Mouse (Mus musculus): ENCODE results near the gene Hist4h4. TPM values are rescaled to one million over a fixed set of nuclear protein-coding genes. Genes with fewer than 3 reads are reported as not detected.

The Hist4h4 gene
- polyA plus RNA-seq, 1 experiment from 2014 or later, result 0.40 TPM

DNA sequence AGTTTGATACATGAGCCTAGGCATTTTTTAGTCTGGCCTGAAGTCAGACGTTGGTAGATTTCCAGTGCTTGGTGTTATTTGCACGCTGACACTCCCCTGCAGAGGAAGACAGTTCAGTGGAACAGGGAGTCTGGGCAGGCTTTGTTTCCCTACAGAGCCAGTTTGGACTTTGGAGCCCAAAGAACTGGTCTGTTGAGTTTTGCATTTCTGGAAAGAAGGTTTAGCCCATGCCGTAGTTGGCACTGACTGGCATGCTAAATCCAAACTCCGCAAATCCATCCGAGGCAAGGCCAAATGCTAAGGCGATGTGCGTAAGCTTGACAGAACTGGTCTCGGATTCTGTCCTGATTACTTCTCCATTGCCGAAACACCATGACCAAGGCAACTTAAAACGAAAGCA lies 7.0 kb upstream of the Hist4h4 start:
- no peak overlapping the region for H3K27ac ChIP-seq (replicated peaks)
- H3K4me1 ChIP-seq (replicated peaks), result peaks cover 23% of the 10 kb centered on the region
- WGBS, result 93% methylated on average over 10 of the region's 10 CpGs
- no peak for ATAC-seq (ENCODE audit: low read depth)
- H3K9ac ChIP-seq, result no peak overlapping the region
- H3K9me3 ChIP-seq, result no peaks in the 10 kb centered on the region
- peaks cover 44% of the 10 kb centered on the region for H3K36me3 ChIP-seq
- H3K4me2 ChIP-seq, result no peak overlapping the region
- H3K27me3 ChIP-seq, result no peaks in the 10 kb centered on the region
- no peak overlapping the region for H3K4me3 ChIP-seq

DNA sequence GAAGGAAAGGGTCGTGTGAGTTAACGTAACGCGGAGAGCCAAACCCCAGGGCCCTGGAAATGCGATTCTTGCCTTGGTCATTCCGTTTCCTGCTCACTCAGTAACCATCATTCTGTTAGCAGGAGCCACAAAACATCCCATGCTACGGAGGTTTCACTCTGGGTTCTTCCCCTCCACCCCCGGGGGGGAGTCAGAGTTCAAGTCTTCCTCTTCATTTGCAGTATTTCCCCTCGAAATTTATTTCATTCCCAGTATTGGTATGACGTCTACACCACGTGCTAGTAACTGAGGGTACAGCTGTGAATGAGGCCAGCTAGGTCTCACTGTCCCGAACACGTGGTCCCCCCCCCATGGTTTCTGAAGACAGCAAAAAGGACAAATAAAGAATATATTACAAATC lies 5.5 kb upstream of the Hist4h4 start:
- no peak overlapping the region for H3K9ac ChIP-seq
- H3K27ac ChIP-seq (replicated peaks), result no peak overlapping the region
- H3K27me3 ChIP-seq, result no peaks in the 10 kb centered on the region
- H3K36me3 ChIP-seq, result peaks cover 31% of the 10 kb centered on the region
- H3K9me3 ChIP-seq, result no peaks in the 10 kb centered on the region
- peaks cover 28% of the 10 kb centered on the region for H3K4me1 ChIP-seq (replicated peaks)
- ATAC-seq (ENCODE audit: low read depth), result no peak
- WGBS, result 76% methylated on average over 13 of the region's 13 CpGs
- H3K4me3 ChIP-seq, result peak overlapping the region; percentile 81; the same call in 1 of the 2 replicates
- H3K4me2 ChIP-seq, result peak overlapping the region; percentile 99

DNA sequence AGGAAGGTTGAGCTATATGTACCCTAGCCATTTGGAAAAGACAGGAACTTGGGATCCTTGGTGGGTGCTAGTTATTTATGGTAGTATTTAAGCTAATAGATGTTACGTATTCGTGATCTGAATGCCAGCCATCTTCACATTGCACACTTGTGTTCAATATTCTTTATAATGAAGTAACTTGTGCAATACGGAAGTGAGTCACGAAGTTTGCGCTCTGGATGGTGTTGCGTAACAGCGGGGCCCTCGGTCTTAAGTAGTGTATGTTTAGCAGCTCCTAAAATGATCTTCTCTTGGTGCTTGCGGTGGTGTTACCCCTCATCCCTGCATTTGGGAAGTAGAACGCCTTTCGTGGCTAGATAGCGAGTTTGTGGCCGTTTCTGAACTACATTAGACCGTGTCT lies 4.9 kb upstream of the Hist4h4 start:
- no peak overlapping the region for H3K27ac ChIP-seq (replicated peaks)
- WGBS, result 37% methylated on average over 14 of the region's 14 CpGs

DNA sequence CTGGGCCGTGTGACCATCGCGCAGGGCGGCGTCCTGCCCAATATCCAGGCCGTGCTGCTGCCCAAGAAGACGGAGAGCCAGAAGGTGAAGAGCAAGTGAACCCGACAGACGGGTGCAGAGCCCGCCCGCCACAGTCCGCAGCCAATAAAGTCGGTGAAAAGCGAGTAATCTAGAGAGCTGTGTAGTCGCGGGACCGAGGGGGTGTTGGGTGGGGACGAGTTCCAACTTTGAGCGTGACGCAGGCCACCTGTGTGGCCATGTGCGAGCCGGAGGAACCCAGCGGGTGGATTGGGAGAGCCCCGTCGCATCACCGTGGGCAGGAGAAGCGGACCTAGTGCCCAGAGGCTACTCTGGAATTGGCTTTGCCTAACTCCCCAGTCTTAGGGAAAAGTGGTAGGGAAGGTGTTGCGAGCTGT lies 4.4 kb upstream of the Hist4h4 start:
- peak overlapping the region; percentile 99 for H3K4me2 ChIP-seq
- H3K27me3 ChIP-seq, result no peaks in the 10 kb centered on the region
- H3K9me3 ChIP-seq, result no peaks in the 10 kb centered on the region
- H3K4me1 ChIP-seq (replicated peaks), result peaks cover 29% of the 10 kb centered on the region
- peak overlapping the region; percentile 81 for H3K9ac ChIP-seq
- peak; percentile 25 for ATAC-seq (ENCODE audit: low read depth)
- 1% methylated on average over 28 of the region's 28 CpGs for WGBS
- peak overlapping the region; percentile 61 for H3K27ac ChIP-seq (replicated peaks)
- H3K4me3 ChIP-seq, result peak overlapping the region; percentile 81
- peaks cover 21% of the 10 kb centered on the region for H3K36me3 ChIP-seq

More for the DNA sequence above, 4.9 kb upstream of the Hist4h4 start:
- Histone ChIP-seq H3K9ac (peak overlapping the region; percentile 81), H3K4me2 (peak overlapping the region; percentile 99), H3K4me1 (replicated peaks) (peaks cover 29% of the 10 kb centered on the region), H3K9me3 (no peaks in the 10 kb centered on the region), H3K27me3 (no peaks in the 10 kb centered on the region), H3K36me3 (peaks cover 25% of the 10 kb centered on the region), H3K4me3 (peak overlapping the region; percentile 81)
- no peak for ATAC-seq (ENCODE audit: low read depth)

DNA sequence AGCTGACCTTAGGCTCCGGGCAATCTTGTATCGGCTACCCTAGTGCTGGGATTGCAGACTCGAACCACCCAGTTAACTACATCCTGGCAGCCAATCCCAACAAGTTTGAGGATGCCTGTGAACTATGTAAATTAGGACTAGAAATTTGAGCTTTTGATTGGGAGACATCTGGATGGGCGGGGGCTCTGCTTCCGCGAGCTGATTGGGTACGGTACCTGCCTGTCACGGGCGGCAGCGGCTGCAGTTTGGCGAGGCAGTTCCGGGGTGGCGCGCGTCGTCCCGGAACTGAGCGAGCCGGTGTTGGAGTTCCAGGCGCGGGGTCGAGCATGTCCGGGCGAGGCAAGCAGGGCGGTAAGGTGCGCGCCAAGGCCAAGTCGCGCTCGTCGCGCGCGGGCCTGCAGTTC lies 3.8 kb upstream of the Hist4h4 start, which contains the start of gene H2afj:
Gene H2afj (plus strand): TSS at position 231 of the 404 bp plus-strand sequence.
- Histone ChIP-seq H3K9ac (peak within 1 kb of the TSS; percentile 81), H3K4me3 (peak within 1 kb of the TSS; percentile 81), H3K36me3 (peaks cover 15% of the 10 kb centered on the region), H3K27me3 (no peaks in the 10 kb centered on the region), H3K27ac (replicated peaks) (peak within 1 kb of the TSS; percentile 81), H3K9me3 (no peaks in the 10 kb centered on the region), H3K4me1 (replicated peaks) (peaks cover 35% of the 10 kb centered on the region), H3K4me2 (peak within 1 kb of the TSS; percentile 99)
- ATAC-seq (ENCODE audit: low read depth), result peak; percentile 88
- 0% methylated on average over 34 of the region's 34 CpGs for WGBS

DNA sequence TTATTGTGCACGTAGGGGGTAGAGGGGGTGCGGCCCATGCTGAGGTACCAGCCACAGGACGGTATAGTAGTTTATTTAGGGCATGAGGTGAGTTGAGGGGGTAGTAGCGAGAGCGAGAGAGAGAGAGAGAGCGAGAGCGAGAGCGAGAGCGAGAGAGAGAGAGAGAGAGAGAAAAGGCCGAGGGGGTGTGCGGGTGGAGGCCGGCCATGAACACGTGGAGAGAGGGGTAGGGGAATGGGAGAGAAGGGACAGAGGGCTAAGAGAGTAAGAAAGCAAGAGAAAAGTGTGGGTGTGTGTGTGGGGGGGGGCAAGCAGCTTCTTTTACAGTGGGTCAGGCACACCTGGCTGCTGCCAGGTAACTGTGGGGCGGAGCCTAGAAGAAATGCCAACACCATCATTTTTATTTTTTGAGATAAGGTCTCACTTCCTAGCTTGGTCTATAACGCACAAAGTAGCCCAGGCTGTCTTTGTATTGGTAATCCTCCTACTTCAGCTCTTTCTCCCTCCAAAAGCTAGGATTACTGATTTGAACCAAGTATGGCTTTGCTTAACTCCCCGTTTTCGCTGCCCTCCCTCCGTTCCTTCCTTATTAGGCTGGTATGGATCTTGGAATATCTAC lies 3.3 kb upstream of the Hist4h4 start:
- Histone ChIP-seq H3K4me3 (peak overlapping the region; percentile 81), H3K27ac (replicated peaks) (peak overlapping the region; percentile 81), H3K36me3 (peaks cover 13% of the 10 kb centered on the region), H3K9ac (peak overlapping the region; percentile 58), H3K4me2 (peak overlapping the region; percentile 99), H3K9me3 (no peaks in the 10 kb centered on the region), H3K27me3 (no peaks in the 10 kb centered on the region), H3K4me1 (replicated peaks) (peaks cover 39% of the 10 kb centered on the region)
- WGBS, result 29% methylated on average over 18 of the region's 18 CpGs
- ATAC-seq (ENCODE audit: low read depth), result peak; percentile 7

DNA sequence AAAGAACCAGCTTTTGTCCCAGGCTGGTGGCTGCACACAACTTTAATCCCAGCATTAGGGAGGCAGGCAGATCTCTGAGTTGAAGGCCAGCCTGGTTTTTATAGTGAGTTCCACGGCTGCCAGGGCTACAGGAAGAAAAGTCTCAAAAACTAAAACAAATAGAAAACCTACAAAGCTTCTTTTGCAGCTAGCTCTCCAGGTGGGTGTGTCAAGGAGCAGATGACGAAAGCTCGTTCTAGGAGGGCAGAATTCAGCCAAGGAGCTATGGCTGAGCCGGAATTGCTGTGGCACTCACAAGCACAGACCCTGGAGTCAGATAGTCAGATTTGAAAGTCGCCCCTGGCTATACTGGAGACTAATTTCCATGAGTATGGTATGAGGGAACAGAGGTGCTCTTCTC lies 2.6 kb upstream of the Hist4h4 start:
- 80% methylated on average over 5 of the region's 5 CpGs for WGBS
- Histone ChIP-seq H3K27ac (replicated peaks) (no peak overlapping the region), H3K36me3 (peaks cover 6% of the 10 kb centered on the region), H3K9me3 (no peaks in the 10 kb centered on the region), H3K9ac (no peak overlapping the region), H3K4me2 (no peak overlapping the region), H3K4me3 (no peak overlapping the region), H3K27me3 (no peaks in the 10 kb centered on the region), H3K4me1 (replicated peaks) (peaks cover 39% of the 10 kb centered on the region)
- ATAC-seq (ENCODE audit: low read depth), result no peak

DNA sequence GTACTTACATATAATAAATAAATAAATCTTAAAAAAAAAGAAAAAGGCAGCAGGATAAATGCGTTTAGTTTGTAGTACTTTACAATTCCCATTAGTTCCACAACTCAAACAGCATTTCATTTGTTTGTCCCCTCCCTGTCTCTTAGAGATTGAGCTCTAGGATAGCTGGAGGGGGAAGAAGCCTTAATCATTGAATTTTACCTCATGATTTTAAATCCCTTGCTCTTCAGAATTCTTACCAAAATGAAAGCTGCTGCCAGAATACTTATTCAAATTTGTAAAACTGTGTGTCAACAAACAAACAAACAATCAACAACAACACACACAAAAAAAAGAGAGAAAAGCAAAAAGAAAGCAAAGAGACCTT lies 1.2 kb upstream of the Hist4h4 start:
- no peaks in the 10 kb centered on the region for H3K36me3 ChIP-seq
- 77% methylated on average over 1 of the region's 1 CpGs for WGBS
- no peak overlapping the region for H3K9ac ChIP-seq
- no peaks in the 10 kb centered on the region for H3K27me3 ChIP-seq
- peaks cover 38% of the 10 kb centered on the region for H3K4me1 ChIP-seq (replicated peaks)
- H3K9me3 ChIP-seq, result no peaks in the 10 kb centered on the region
- no peak overlapping the region for H3K27ac ChIP-seq (replicated peaks)
- H3K4me3 ChIP-seq, result no peak overlapping the region
- H3K4me2 ChIP-seq, result no peak overlapping the region
- no peak for ATAC-seq (ENCODE audit: low read depth)

DNA sequence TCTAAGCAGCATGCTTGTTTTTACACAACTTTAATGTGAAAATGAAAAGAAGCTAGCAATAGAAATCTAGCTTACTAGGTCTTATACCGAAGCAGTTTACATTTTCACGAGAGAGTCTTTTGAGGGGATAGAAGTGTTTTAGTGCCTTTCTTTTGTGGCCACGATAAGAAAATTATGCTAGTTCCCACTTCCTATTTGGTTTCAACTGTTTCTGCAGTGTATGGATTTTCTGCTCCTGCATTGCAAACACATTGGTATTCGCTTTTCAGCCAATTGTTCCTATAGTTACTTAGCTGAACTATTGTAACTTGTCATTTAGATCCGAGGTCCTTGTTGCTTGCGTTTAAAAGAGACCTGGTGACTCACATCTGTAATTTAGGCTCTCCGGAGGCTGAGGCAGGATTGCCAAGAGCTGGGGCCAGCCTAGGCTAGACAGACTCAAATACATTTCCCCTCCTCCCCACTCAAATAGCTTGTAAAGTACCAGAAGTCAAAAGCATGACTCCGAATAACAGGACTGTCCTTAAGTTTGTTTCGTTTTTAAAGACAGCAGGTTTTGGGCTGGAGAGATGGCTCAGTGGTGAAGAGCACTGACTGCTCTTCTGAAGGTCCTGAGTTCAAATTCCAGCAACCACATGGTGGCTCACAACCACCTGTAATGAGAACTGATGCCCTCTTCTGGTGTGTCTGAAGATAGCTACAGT lies 642 bp upstream of the Hist4h4 start:
- H3K27me3 ChIP-seq, result no peaks in the 10 kb centered on the region
- WGBS, result 29% methylated on average over 9 of the region's 9 CpGs
- H3K4me3 ChIP-seq, result peak overlapping the region; percentile 61
- H3K27ac ChIP-seq (replicated peaks), result peak overlapping the region; percentile 100
- H3K4me1 ChIP-seq (replicated peaks), result peaks cover 34% of the 10 kb centered on the region
- no peaks in the 10 kb centered on the region for H3K36me3 ChIP-seq
- H3K9me3 ChIP-seq, result no peaks in the 10 kb centered on the region
- H3K4me2 ChIP-seq, result peak overlapping the region; percentile 68
- H3K9ac ChIP-seq, result peak overlapping the region; percentile 65
- no peak for ATAC-seq (ENCODE audit: low read depth)

DNA sequence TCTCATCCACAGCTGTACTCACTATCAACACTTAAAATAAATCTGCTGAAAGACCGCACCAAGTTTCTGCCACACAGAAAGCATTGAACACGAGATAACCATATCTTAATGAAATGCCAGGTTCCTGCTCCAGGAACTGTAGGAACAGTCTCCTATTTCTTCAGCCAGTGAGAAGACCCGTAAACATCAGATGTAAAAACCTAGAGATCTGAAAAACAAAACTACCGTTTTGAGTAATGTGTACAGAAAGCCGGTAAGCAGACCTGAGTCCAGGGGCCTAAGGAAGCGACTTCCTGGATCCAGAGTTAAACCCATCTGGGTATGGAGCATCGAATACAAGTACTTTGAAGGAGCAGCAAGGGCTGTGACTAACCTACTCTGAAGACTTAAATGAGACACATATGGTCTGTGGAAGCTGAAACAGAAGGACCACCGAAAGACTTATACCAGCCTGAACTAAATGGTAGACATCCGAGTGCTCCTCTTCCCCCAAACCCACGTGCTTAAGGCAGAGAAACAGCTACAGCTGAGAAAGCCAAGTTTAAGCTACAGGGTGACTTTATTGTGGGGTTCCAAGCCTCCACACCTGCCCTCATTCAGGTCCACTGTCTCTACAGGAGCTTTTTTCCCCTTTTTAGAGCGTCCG lies 999 bp downstream of the Hist4h4 start:
- WGBS, result 26% methylated on average over 12 of the region's 12 CpGs

DNA sequence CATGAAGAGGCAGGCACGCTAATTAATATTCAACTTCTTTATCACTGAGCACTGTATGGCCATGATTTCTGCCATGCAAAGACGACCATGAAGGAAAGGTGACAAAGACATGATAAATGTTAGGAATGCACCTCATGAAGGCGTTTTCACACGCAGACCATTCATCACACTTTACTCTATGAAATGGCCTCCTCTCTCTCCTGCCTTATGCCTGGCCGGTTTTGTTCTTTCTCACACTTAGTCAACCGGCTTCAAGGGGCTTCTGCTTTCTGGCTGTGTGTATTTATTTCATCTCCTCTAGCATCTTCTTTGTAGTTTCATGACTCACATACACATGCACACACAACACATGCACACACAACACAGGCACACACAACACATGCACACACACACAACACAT lies 2.9 kb downstream of the Hist4h4 start:
- Histone ChIP-seq H3K27ac (replicated peaks) (no peak overlapping the region), H3K27me3 (no peaks in the 10 kb centered on the region), H3K4me3 (no peak overlapping the region), H3K9ac (no peak overlapping the region), H3K4me1 (replicated peaks) (peaks cover 16% of the 10 kb centered on the region), H3K9me3 (no peaks in the 10 kb centered on the region), H3K4me2 (no peak overlapping the region), H3K36me3 (no peaks in the 10 kb centered on the region)
- no peak for ATAC-seq (ENCODE audit: low read depth)
- WGBS, result 87% methylated on average over 6 of the region's 6 CpGs

More for the DNA sequence above, 999 bp downstream of the Hist4h4 start:
- H3K4me1 ChIP-seq (replicated peaks), result peaks cover 21% of the 10 kb centered on the region
- H3K27ac ChIP-seq (replicated peaks), result peak overlapping the region; percentile 100
- peak overlapping the region; percentile 93 for H3K9ac ChIP-seq
- no peak for ATAC-seq (ENCODE audit: low read depth)
- H3K4me2 ChIP-seq, result peak overlapping the region; percentile 68
- no peaks in the 10 kb centered on the region for H3K36me3 ChIP-seq
- peak overlapping the region; percentile 61 for H3K4me3 ChIP-seq
- H3K27me3 ChIP-seq, result no peaks in the 10 kb centered on the region
- no peaks in the 10 kb centered on the region for H3K9me3 ChIP-seq

DNA sequence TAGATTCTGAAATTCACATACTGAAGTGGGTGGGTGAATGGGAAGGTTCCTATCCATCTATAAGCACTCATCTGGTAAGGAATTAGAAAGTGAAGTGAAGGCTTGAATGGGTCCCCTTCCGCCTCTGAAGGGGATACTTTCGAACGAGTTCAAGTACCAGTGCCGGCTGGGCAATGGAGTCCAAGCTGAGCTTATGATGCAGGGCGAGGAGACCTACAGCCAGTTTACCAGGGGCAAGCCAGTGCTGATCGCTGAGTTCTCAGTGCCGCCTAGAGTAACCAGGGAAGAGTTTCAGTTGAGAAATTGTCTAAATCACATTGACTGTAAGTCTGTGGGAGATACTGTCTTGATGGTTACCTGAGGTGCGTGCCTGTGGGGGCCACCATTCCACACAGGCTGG lies 3.5 kb downstream of the Hist4h4 start:
- Histone ChIP-seq H3K4me1 (replicated peaks) (peaks cover 16% of the 10 kb centered on the region), H3K9ac (no peak overlapping the region), H3K27me3 (no peaks in the 10 kb centered on the region), H3K4me2 (no peak overlapping the region), H3K9me3 (no peaks in the 10 kb centered on the region), H3K27ac (replicated peaks) (no peak overlapping the region), H3K36me3 (no peaks in the 10 kb centered on the region), H3K4me3 (no peak overlapping the region)
- 91% methylated on average over 8 of the region's 8 CpGs for WGBS
- ATAC-seq (ENCODE audit: low read depth), result no peak

Measured in neural tube, embryonic 13.5 days (tissue).